Mouse (Mus musculus) limb, embryonic 14.5 days (tissue): ENCODE measurements around the gene Slc6a11. TPM values are rescaled to one million over a fixed set of nuclear protein-coding genes. Genes with fewer than 3 reads are reported as not detected.

Experiments
- ATAC-seq: fragments of 200-750 bp; cut with Nextera tagmentation; 2 replicates; pipeline ENCODE4 v1.8.0; 2017; ENCODE audit warnings: low read depth, moderate number of reproducible peaks, moderate TSS enrichment; ENCODE audit not compliant: low FRiP score
- DNase-seq: peaks from one replicate; pipeline ENCODE4 v3.0.0-alpha.2; 2015; ENCODE audit warnings: low spot score
- H3K27ac ChIP-seq: fragments of 300-500 bp; sonication (generic); replicated peaks from 2 replicates; pipeline ENCODE4 v1.5.1; 2014; ENCODE audit warnings: low read depth, mild to moderate bottlenecking, low read length, moderate library complexity, mixed read lengths
- H3K27me3 ChIP-seq: fragments of 300-500 bp; sonication (generic); 2 replicates; pipeline ENCODE4 v1.6.1; 2014; ENCODE audit warnings: low read length, mixed read lengths; ENCODE audit not compliant: control insufficient read depth, insufficient read depth
- H3K36me3 ChIP-seq: fragments of 300-500 bp; sonication (generic); 2 replicates; pipeline ENCODE4 v1.6.1; 2014; ENCODE audit warnings: mild to moderate bottlenecking, low read length, moderate library complexity, mixed read lengths; ENCODE audit not compliant: control insufficient read depth, insufficient read depth
- H3K4me1 ChIP-seq: fragments of 300-500 bp; sonication (generic); 2 replicates; pipeline ENCODE4 v1.6.1; 2014; ENCODE audit warnings: antibody characterized with exemption, low read length, mixed read lengths; ENCODE audit not compliant: control insufficient read depth, insufficient read depth
- H3K4me2 ChIP-seq: fragments of 300-500 bp; sonication (generic); replicated peaks from 2 replicates; pipeline ENCODE4 v1.6.1; 2014; ENCODE audit warnings: low read depth, mild to moderate bottlenecking, low read length, moderate library complexity; ENCODE audit not compliant: severe bottlenecking
- H3K4me3 ChIP-seq: fragments of 300-500 bp; sonication (generic); replicated peaks from 2 replicates; pipeline ENCODE4 v1.5.1; 2014; ENCODE audit warnings: low read length
- H3K9ac ChIP-seq: fragments of 300-500 bp; sonication (generic); 2 replicates; pipeline ENCODE4 v1.6.1; 2014; ENCODE audit warnings: mild to moderate bottlenecking, low read depth, low read length, moderate library complexity; ENCODE audit not compliant: severe bottlenecking
- H3K9me3 ChIP-seq: fragments of 300-500 bp; sonication (generic); 2 replicates; pipeline ENCODE4 v1.6.1; 2016; ENCODE audit warnings: low read length; ENCODE audit not compliant: control insufficient read depth
- POLR2A ChIP-seq: fragments of 200-500 bp; IDR thresholded peaks from 2 replicates; pipeline ENCODE4 v1.8.0; 2012; ENCODE audit warnings: inconsistent platforms, mild to moderate bottlenecking, moderate library complexity, borderline replicate concordance; ENCODE audit not compliant: insufficient read depth, insufficient read length; ENCODE audit errors: extremely low read depth
- WGBS: fragments of 180-500 bp; shearing (Covaris S2); extraction: QIAGEN DNeasy Blood & Tissue Kit; methylation state at CpG from one replicate; pipeline ENCODE4 v1.1.7; 2014; 5-methylcytosine and 5-hydroxymethylcytosine counted together
- polyA plus RNA-seq, 2 experiments: library from polyadenylated mRNA; depleted of rRNA in 1 of 2; stranded (reverse) in 1 of 2; unstranded in 1 of 2; fragments of >200 nt; fragmentation: Nextera tagmentation in 1 of 2; extraction: Ambion mirVana in 1 of 2; gene quantifications; 2 replicates each; pipeline versions ENCODE4 v1.2.1 to v1.2.3; 2012 to 2014

Gene Slc6a11
- polyA plus RNA-seq, 2 experiments, result 0.11 TPM

GRCm38 (mm10) chr6:114227378-114227777 is 96.3 kb downstream of the Slc6a11 start:
- Histone ChIP-seq H3K4me2 (no peak overlapping the region), H3K27me3 (no peaks in the 10 kb centered on the region), H3K4me3 (no peak overlapping the region), H3K9ac (no peak overlapping the region), H3K9me3 (no peaks in the 10 kb centered on the region), H3K4me1 (no peaks in the 10 kb centered on the region), H3K36me3 (no peaks in the 10 kb centered on the region), H3K27ac (no peak overlapping the region)
- WGBS, result 0% methylated on average over 2 of the region's 2 CpGs
- ATAC-seq, result no peak
- peak; percentile 13 for DNase-seq
- no peak for TF ChIP-seq POLR2A

- Histone ChIP-seq H3K27me3 (no peaks in the 10 kb centered on the region), H3K27ac (no peak overlapping the region), H3K4me2 (no peak overlapping the region), H3K4me3 (no peak overlapping the region), H3K9ac (no peak overlapping the region), H3K9me3 (no peaks in the 10 kb centered on the region), H3K4me1 (no peaks in the 10 kb centered on the region), H3K36me3 (no peaks in the 10 kb centered on the region)
- no peak for ATAC-seq
- DNase-seq, result no peak
- no peak for TF ChIP-seq POLR2A
- 75% methylated on average over 3 of the region's 3 CpGs for WGBS
Measured at GRCm38 (mm10) chr6:114228196-114228595, 97.2 kb downstream of the Slc6a11 start.

- no peak overlapping the region for H3K4me3 ChIP-seq
- H3K9ac ChIP-seq, result no peak overlapping the region
- no peak overlapping the region for H3K4me2 ChIP-seq
- H3K9me3 ChIP-seq, result no peaks in the 10 kb centered on the region
- H3K4me1 ChIP-seq, result no peaks in the 10 kb centered on the region
- WGBS, result 49% methylated on average over 4 of the region's 6 CpGs
- H3K36me3 ChIP-seq, result no peaks in the 10 kb centered on the region
- ATAC-seq, result no peak
- no peak for DNase-seq
- H3K27ac ChIP-seq, result no peak overlapping the region
- no peaks in the 10 kb centered on the region for H3K27me3 ChIP-seq
- no peak for TF ChIP-seq POLR2A
Measured at GRCm38 (mm10) chr6:114238892-114239644, 108.0 kb downstream of the Slc6a11 start.

DNA sequence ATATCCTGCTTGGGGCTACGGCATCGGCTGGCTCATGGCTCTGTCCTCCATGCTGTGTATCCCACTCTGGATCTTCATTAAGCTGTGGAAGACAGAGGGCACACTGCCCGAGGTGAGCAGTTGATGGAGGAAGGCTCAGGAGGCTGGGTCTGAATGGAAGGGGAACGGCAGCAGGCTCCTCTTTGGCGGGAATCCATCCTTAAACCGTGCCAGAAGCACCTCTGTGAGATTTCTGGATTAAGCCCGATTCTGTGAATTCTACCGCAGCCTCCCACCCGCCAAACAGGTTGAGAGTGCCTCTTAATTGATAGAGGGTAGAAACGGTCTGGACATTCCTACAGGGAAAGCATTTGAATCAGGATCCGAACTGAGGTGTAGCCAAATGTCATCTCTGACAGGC is 114.6 kb downstream of the Slc6a11 start:
- no peak for TF ChIP-seq POLR2A
- Histone ChIP-seq H3K27me3 (no peaks in the 10 kb centered on the region), H3K36me3 (no peaks in the 10 kb centered on the region), H3K27ac (no peak overlapping the region), H3K4me1 (no peaks in the 10 kb centered on the region), H3K9ac (no peak overlapping the region), H3K4me2 (no peak overlapping the region), H3K9me3 (no peaks in the 10 kb centered on the region), H3K4me3 (no peak overlapping the region)
- DNase-seq (no peak), ATAC-seq (no peak)
- 77% methylated on average over 11 of the region's 11 CpGs for WGBS

- ATAC-seq, result peak; percentile 50; the same call in 1 of the 2 replicates
- Histone ChIP-seq H3K4me1 (no peaks in the 10 kb centered on the region), H3K36me3 (no peaks in the 10 kb centered on the region), H3K4me3 (no peak overlapping the region), H3K9ac (no peak overlapping the region), H3K27me3 (no peaks in the 10 kb centered on the region), H3K9me3 (no peaks in the 10 kb centered on the region), H3K4me2 (no peak overlapping the region), H3K27ac (no peak overlapping the region)
- 7% methylated on average over 5 of the region's 5 CpGs for WGBS
- DNase-seq, result peak; percentile 76
- TF ChIP-seq POLR2A, result no peak
Measured at GRCm38 (mm10) chr6:114250311-114250710, 119.3 kb downstream of the Slc6a11 start.

DNA sequence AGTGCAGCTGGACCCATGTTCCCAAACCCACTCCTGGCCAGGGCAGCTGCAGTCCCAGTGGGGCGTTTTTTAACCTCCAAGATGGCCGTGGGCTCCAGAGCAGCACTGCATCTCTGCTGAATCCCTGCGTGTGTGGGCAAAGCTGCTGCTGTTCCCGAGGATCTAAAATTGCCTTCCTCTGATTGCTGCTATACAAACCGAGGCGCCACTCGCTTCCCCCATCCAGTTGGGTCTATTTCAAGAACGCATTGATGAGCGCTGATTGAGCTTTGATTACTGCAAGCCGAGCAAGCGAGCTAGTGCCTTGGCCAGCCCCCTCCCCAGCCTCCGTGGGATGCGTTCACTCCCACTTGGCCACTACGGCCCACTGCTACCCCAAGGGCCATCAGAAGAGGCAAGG is 123.9 kb downstream of the Slc6a11 start:
- Histone ChIP-seq H3K4me2 (no peak overlapping the region), H3K27me3 (no peaks in the 10 kb centered on the region), H3K4me3 (no peak overlapping the region), H3K4me1 (no peaks in the 10 kb centered on the region), H3K9ac (no peak overlapping the region), H3K27ac (no peak overlapping the region), H3K36me3 (no peaks in the 10 kb centered on the region), H3K9me3 (no peaks in the 10 kb centered on the region)
- DNase-seq (no peak), ATAC-seq (no peak)
- 74% methylated on average over 14 of the region's 14 CpGs for WGBS
- no peak for TF ChIP-seq POLR2A
